Mouse (Mus musculus) CH12.LX (cell line): ENCODE results near the gene Rbm6.

Experiments used
- CHD2 ChIP-seq: IDR thresholded peaks from 2 replicates; pipeline ENCODE4 v1.6.1; 2011; ENCODE audit warnings: low read length, improper control_type of control experiment
- CTCF ChIP-seq, 2 experiments: IDR thresholded peaks in 1 of 2; conservative IDR thresholded peaks in 1 of 2; 2 replicates each; pipeline ENCODE4 v1.5.1; 2011 to 2012; ENCODE audit warnings: low read depth in 2 of 2, low read length in 2 of 2, improper control_type of control experiment in 1 of 2, inconsistent platforms in 1 of 2, mild to moderate bottlenecking in 1 of 2, moderate library complexity in 1 of 2
- HCFC1 ChIP-seq: IDR thresholded peaks from 2 replicates; pipeline ENCODE4 v1.6.1; 2012; ENCODE audit warnings: low read depth, mild to moderate bottlenecking, inconsistent platforms, low read length, improper control_type of control experiment
- MYC ChIP-seq: IDR thresholded peaks from 2 replicates; pipeline ENCODE4 v1.6.1; 2011; ENCODE audit warnings: low read depth, mild to moderate bottlenecking, improper control_type of control experiment, low read length
- POLR2A ChIP-seq: IDR thresholded peaks from 2 replicates; pipeline ENCODE4 v1.6.1; 2011; ENCODE audit warnings: low read depth, mild to moderate bottlenecking, improper control_type of control experiment, low read length
- ZKSCAN1 ChIP-seq: IDR thresholded peaks from 2 replicates; pipeline ENCODE4 v1.6.1; 2012; ENCODE audit warnings: low read depth, inconsistent platforms, low read length, improper control_type of control experiment, borderline replicate concordance

GRCm38 (mm10) chr9:107914764-107915420, 41.9 kb upstream of the Rbm6 start:
- TF ChIP-seq POLR2A, result no peak
- TF ChIP-seq CHD2, result no peak
- no peak for TF ChIP-seq CTCF (conservative IDR thresholded peaks at IDR 0.05 in 1 of 2, IDR thresholded peaks at IDR 0.05 in 1 of 2; ENCODE audit: low read depth in 2 of 2, low read length in 2 of 2)
- no peak for TF ChIP-seq MYC
- no peak for TF ChIP-seq HCFC1
- no peak for TF ChIP-seq ZKSCAN1
